Mouse (Mus musculus) bone marrow, adult 2 months (tissue): ENCODE measurements around the gene Usp8.

ENCODE experiments used
- CTCF ChIP-seq: fragments of 200-500 bp; IDR thresholded peaks from 2 replicates; pipeline ENCODE4 v1.5.1; 2011; ENCODE audit warnings: low read length, control low read depth; ENCODE audit not compliant: control insufficient read depth, insufficient read depth
- POLR2A ChIP-seq: fragments of 200-500 bp; IDR thresholded peaks from 2 replicates; pipeline ENCODE4 v1.6.1; 2011; ENCODE audit warnings: low read depth, mild to moderate bottlenecking, control low read depth, low read length, borderline replicate concordance; ENCODE audit not compliant: control insufficient read depth

DNA sequence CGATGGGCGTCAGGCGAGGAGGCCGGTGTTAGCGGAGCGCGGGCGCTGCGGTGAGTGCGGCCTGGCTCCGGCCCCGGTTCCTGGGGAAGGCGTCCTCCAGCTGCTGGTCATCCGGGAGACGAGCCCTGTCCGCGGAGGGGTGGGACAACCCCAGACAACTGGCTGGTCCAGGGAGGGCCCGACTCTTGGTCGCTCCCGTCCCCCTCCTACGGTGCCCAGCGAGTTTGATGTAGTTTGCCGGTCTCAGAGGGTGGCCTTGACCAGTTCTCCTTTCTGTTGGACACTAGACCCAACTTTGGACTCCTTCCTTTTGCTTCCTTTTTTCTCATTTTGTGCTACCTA, 281 bp downstream of the Usp8 start:
- TF ChIP-seq POLR2A (no peak), CTCF (no peak)
